Mouse (Mus musculus) stomach, postnatal 0 days (tissue): ENCODE results near the gene Map3k12.

ENCODE experiments used
- CTCF ChIP-seq: IDR thresholded peaks from 2 replicates; pipeline ENCODE4 v1.5.1; 2016; ENCODE audit warnings: antibody characterized with exemption, low read depth, mild to moderate bottlenecking, moderate library complexity
- EP300 ChIP-seq: optimal IDR thresholded peaks from 2 replicates; pipeline ENCODE3; 2016; ENCODE audit warnings: antibody characterized with exemption

GRCm38 (mm10) chr15:102510590-102511284 is 6.1 kb downstream of the Map3k12 start:
- no peak; the same call in 1 of the 2 replicates for TF ChIP-seq CTCF
- TF ChIP-seq EP300: no peak
